Mouse (Mus musculus): ENCODE results near the gene Fam163b.

DNA sequence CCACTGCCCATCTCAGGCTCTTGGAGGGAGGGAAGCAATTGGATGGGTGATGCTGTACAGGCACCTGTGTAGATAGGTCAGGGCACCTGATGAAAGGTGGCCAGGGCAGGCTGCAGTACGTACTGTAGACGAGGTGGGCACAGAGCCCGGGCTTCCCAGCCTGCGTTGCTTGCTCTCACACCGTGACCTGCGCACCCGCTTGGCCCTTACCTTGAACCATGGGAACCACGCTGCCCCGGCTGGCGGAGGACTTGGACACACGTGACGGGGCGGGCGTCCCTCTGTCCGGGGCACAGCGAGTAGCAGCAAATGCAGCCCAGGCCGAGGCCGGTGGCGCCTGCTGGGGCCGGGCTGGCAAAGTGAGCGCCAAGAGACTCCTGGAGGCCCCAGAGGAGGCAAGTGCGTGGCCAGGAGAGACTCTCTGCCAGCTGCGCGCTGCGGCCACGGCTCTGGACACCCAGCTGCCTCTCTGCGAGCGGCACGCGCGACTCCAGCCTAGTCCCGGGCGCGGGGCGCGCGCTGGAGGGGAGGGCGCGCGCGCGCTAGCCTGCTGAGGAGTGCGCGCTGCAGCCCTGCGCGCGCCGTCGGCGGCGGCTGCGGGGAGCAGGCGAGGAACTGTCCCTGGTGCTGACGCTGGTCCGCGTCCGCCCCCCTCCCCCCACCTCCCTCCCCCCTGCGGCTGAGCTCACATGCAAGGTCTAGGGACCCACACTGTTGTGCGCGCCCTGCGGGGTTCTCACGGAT is at the start of gene Fam163b:
- TF ChIP-seq MAFK (IDR thresholded peaks at IDR 0.05; ENCODE audit: insufficient read depth, low read depth, low read length): no peak
- no peak for TF ChIP-seq HCFC1 (IDR thresholded peaks at IDR 0.05; ENCODE audit: borderline replicate concordance, insufficient read depth, low read length)
- no peak for TF ChIP-seq ZC3H11A (IDR thresholded peaks at IDR 0.05; ENCODE audit: borderline replicate concordance, low read depth, low read length)
- no peak for TF ChIP-seq CHD2 (IDR thresholded peaks at IDR 0.05; ENCODE audit: low read depth, low read length)
- TF ChIP-seq ZNF384 (IDR thresholded peaks at IDR 0.05; ENCODE audit: low read depth, low read length): no peak
